Mouse (Mus musculus): Measurements from ENCODE around the gene Tmem145.

GRCm38 (mm10) chr7:25293191-25293739 lies 12.6 kb upstream of the Tmem145 start:
- no peak for TF ChIP-seq CTCF (IDR thresholded peaks at IDR 0.05; ENCODE audit: low read depth)
- TF ChIP-seq EP300 (IDR thresholded peaks at IDR 0.05; ENCODE audit: low read depth) = no peak

All from heart, postnatal 0 days (tissue).